Mouse (Mus musculus) testis, adult 2 months (tissue): ENCODE results near the gene Timp3. TPM values are rescaled to one million over a fixed set of nuclear protein-coding genes. Genes with fewer than 3 reads are reported as not detected.

Experiments
- H3K27ac ChIP-seq: fragments of 200-500 bp; 2 replicates; pipeline ENCODE4 v1.5.1; 2012; ENCODE audit warnings: low read depth, low read length; ENCODE audit not compliant: control insufficient read depth, insufficient read depth
- H3K27me3 ChIP-seq: fragments of 200-500 bp; 2 replicates; pipeline ENCODE4 v1.6.1; 2012; ENCODE audit warnings: mild to moderate bottlenecking, low read length, moderate library complexity; ENCODE audit not compliant: control insufficient read depth, insufficient read depth
- H3K36me3 ChIP-seq: fragments of 200-500 bp; 2 replicates; pipeline ENCODE4 v1.6.1; 2012; ENCODE audit warnings: mild to moderate bottlenecking, low read length; ENCODE audit not compliant: control insufficient read depth, insufficient read depth
- H3K4me1 ChIP-seq: fragments of 200-500 bp; 2 replicates; pipeline ENCODE4 v1.6.1; 2012; ENCODE audit warnings: low read length; ENCODE audit not compliant: control insufficient read depth, insufficient read depth
- H3K4me3 ChIP-seq: fragments of 200-500 bp; 2 replicates; pipeline ENCODE4 v1.5.1; 2012; ENCODE audit warnings: low read depth, mild to moderate bottlenecking, low read length, moderate library complexity, mixed read lengths; ENCODE audit not compliant: control insufficient read depth
- CTCF ChIP-seq: fragments of 200-500 bp; IDR thresholded peaks from 2 replicates; pipeline ENCODE4 v1.5.1; 2012; ENCODE audit warnings: low read depth, mild to moderate bottlenecking, inconsistent platforms, low read length, moderate library complexity; ENCODE audit not compliant: control insufficient read depth, insufficient read depth, insufficient replicate concordance
- POLR2A ChIP-seq: fragments of 200-500 bp; IDR thresholded peaks from 2 replicates; pipeline ENCODE4 v1.6.1; 2012; ENCODE audit warnings: low read depth, mild to moderate bottlenecking, inconsistent platforms, low read length, moderate library complexity; ENCODE audit not compliant: control insufficient read depth
- polyA plus RNA-seq: library from polyadenylated mRNA; depleted of rRNA; stranded (reverse); fragments of >200 nt; gene quantifications from 2 replicates; pipeline ENCODE4 v1.2.3, GENCODE M21; 2012

Timp3 gene
- polyA plus RNA-seq, 1 experiment, result 12.0 TPM

- no peak overlapping the region for H3K4me3 ChIP-seq
These were observed 81.2 kb downstream of the Timp3 start for GRCm38 (mm10) chr10:86381150-86381921.

GRCm38 (mm10) chr10:86381922-86382260 is 81.7 kb downstream of the Timp3 start:
- Histone ChIP-seq H3K4me1 (no peaks in the 10 kb centered on the region), H3K27me3 (no peaks in the 10 kb centered on the region), H3K4me3 (no peak overlapping the region), H3K36me3 (no peaks in the 10 kb centered on the region), H3K27ac (no peak overlapping the region)
- TF ChIP-seq POLR2A (no peak), CTCF (no peak)

More at GRCm38 (mm10) chr10:86381150-86381921, 81.2 kb downstream of the Timp3 start:
- H3K27me3 ChIP-seq, result no peaks in the 10 kb centered on the region
- H3K36me3 ChIP-seq, result no peaks in the 10 kb centered on the region
- TF ChIP-seq CTCF, result no peak
- no peak for TF ChIP-seq POLR2A
- H3K4me1 ChIP-seq, result no peaks in the 10 kb centered on the region
- no peak overlapping the region for H3K27ac ChIP-seq

DNA sequence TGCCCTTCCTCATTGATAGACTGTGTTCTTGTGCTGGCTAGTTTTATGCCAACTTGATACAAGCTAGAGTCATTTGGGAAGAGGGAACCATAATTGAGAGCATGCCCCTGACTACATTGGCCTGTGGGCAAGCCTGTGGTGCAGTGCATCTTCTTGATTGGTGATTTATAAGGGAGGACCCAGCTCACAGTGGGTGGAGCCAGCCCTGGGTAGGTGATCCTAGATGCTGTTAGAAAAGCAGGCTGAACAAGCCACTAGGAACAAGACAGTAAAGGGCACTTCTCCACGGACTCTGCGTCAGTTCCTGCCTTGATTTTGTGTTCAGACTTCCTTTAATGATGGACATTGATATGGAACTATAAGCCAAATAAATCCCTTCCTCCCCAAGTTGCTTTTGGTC is 84.5 kb downstream of the Timp3 start:
- TF ChIP-seq POLR2A, result no peak
- no peak for TF ChIP-seq CTCF
- no peak overlapping the region for H3K27ac ChIP-seq
- H3K4me3 ChIP-seq, result no peak overlapping the region
- no peaks in the 10 kb centered on the region for H3K27me3 ChIP-seq
- H3K4me1 ChIP-seq, result peaks cover 8% of the 10 kb centered on the region; the same call in 1 of the 2 replicates
- no peaks in the 10 kb centered on the region for H3K36me3 ChIP-seq

GRCm38 (mm10) chr10:86385656-86386055 is 85.5 kb downstream of the Timp3 start:
- Histone ChIP-seq H3K4me1 (peaks cover 8% of the 10 kb centered on the region; the same call in 1 of the 2 replicates), H3K4me3 (no peak overlapping the region), H3K27ac (no peak overlapping the region), H3K36me3 (no peaks in the 10 kb centered on the region), H3K27me3 (no peaks in the 10 kb centered on the region)
- TF ChIP-seq POLR2A (no peak), CTCF (no peak)

DNA sequence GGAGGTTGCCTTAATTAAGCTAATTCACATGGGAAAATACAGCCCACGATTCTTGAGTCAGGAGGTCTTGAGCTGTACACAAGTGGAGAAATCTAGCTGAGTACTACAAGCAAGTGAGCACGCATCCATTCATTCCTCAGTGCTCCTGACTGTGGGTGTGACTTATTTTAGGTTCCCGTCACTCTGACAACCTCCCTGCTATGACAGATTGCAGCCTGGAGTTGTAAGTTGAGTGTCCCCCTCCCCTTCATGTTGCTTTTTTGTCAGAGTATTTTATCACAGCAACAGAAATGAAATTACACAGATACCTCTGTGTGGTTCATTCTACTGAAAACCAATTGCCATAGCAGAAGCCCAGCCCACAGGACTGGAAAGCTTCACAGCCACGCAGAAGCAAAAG is 86.1 kb downstream of the Timp3 start:
- Histone ChIP-seq H3K27ac (no peak overlapping the region), H3K4me1 (peaks cover 8% of the 10 kb centered on the region; the same call in 1 of the 2 replicates), H3K36me3 (no peaks in the 10 kb centered on the region), H3K4me3 (no peak overlapping the region), H3K27me3 (no peaks in the 10 kb centered on the region)
- TF ChIP-seq POLR2A (no peak), CTCF (no peak)

DNA sequence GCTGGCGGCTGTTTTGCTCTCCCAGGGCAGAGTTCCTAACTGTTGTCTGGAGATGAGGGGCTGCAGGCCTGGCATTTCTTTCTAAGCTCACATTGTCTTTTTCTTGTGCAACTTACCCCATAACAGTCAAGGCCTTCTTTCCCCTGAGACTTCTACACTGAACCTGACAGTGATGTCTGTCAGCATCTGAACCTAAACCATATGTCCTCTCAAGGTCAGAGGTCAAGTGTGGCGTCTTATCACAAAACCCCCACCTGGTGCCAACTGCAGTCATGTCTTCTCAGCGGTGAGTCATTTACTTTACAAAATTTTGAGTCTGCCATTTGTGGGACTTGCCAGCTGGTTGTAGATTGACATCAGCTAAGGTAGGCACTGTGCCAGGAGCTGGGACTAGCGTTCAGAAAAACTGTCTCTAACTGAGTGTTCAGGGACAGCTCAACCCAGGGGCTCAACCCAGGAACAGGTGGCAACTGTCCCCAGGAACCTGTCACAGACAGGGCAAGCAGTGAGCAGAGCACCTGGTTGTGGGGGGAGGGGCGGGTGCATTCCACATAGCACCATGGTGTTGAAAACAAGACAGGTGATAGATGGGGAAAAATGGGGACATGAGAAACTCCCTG is 87.8 kb downstream of the Timp3 start:
- H3K36me3 ChIP-seq, result no peaks in the 10 kb centered on the region
- H3K27me3 ChIP-seq, result no peaks in the 10 kb centered on the region
- H3K27ac ChIP-seq, result no peak overlapping the region
- TF ChIP-seq POLR2A (no peak), CTCF (no peak)
- H3K4me1 ChIP-seq, result peaks cover 8% of the 10 kb centered on the region; the same call in 1 of the 2 replicates
- no peak overlapping the region for H3K4me3 ChIP-seq

- no peak overlapping the region for H3K27ac ChIP-seq
These were observed 88.6 kb downstream of the Timp3 start for GRCm38 (mm10) chr10:86388803-86389202.

More at GRCm38 (mm10) chr10:86388803-86389202, 88.6 kb downstream of the Timp3 start:
- Histone ChIP-seq H3K4me3 (no peak overlapping the region), H3K27me3 (no peaks in the 10 kb centered on the region), H3K4me1 (peaks cover 8% of the 10 kb centered on the region; the same call in 1 of the 2 replicates), H3K36me3 (no peaks in the 10 kb centered on the region)
- TF ChIP-seq CTCF, result no peak
- no peak for TF ChIP-seq POLR2A
